ENCODE assay signal across 28 mouse cellular contexts in genomic region chr17:56871767-56872166, GRCm38 (mm10). TPM values are rescaled to one million over a fixed set of nuclear protein-coding genes. Genes with fewer than 3 reads are reported as not detected.
"Had no signal": no experiment of that assay in that cellular context is flagged by ENCODE, and none has a peak within 500 bp of the region (broad histone marks: within the 10 kb centered on the region; RNA-seq: fewer than 3 reads in every experiment).

No protein-coding gene starts in this region.

- H3K36me3 ChIP-seq: liver, embryonic 15.5 days; lung, embryonic 15.5 days; midbrain, embryonic 13.5 days; midbrain, embryonic 15.5 days; neural tube, embryonic 13.5 days; neural tube, embryonic 15.5 days; stomach, embryonic 15.5 days had no signal

- DNase-seq: liver, postnatal 0 days; lung, adult 2 months; lung, postnatal 14 days; lung, postnatal 36 days; retina, postnatal 1 day; right cerebral cortex, adult 18-20 months; right cerebral cortex, postnatal 25 days; thymus, adult 2 months; thymus, postnatal 25 days; thymus, postnatal 4 days had no signal

- H3K27me3 ChIP-seq: liver, embryonic 15.5 days; lung, embryonic 15.5 days; midbrain, embryonic 13.5 days; midbrain, embryonic 15.5 days; neural tube, embryonic 13.5 days; neural tube, embryonic 15.5 days; stomach, embryonic 15.5 days had no signal

- H3K4me2 ChIP-seq: liver, embryonic 15.5 days; lung, embryonic 15.5 days; midbrain, embryonic 11.5 days; midbrain, embryonic 13.5 days; midbrain, embryonic 15.5 days; neural tube, embryonic 13.5 days; neural tube, embryonic 15.5 days; stomach, embryonic 15.5 days had no signal

- H3K9me3 ChIP-seq: liver, embryonic 15.5 days; lung, embryonic 15.5 days; midbrain, embryonic 15.5 days; neural tube, embryonic 13.5 days; neural tube, embryonic 15.5 days; stomach, embryonic 15.5 days had no signal

- H3K4me1 ChIP-seq: liver, embryonic 15.5 days; lung, embryonic 15.5 days; midbrain, embryonic 13.5 days; midbrain, embryonic 15.5 days; neural tube, embryonic 13.5 days; neural tube, embryonic 15.5 days; stomach, embryonic 15.5 days had no signal

- ATAC-seq: liver, postnatal 0 days; lung, postnatal 0 days; midbrain, embryonic 13.5 days; midbrain, embryonic 15.5 days had no signal

- H3K4me3 ChIP-seq: liver, embryonic 15.5 days; lung, embryonic 15.5 days; megakaryocyte, embryonic 14.5 days; midbrain, embryonic 13.5 days; midbrain, embryonic 15.5 days; neural tube, embryonic 13.5 days; neural tube, embryonic 15.5 days; stomach, embryonic 15.5 days had no signal

- H3K9ac ChIP-seq: liver, embryonic 15.5 days; liver, postnatal 0 days; lung, embryonic 15.5 days; midbrain, embryonic 13.5 days; midbrain, embryonic 15.5 days; neural tube, embryonic 13.5 days; neural tube, embryonic 15.5 days; stomach, embryonic 15.5 days had no signal

- H3K27ac ChIP-seq: liver, embryonic 15.5 days; lung, embryonic 15.5 days; macrophage; midbrain, embryonic 13.5 days; midbrain, embryonic 15.5 days; neural tube, embryonic 13.5 days; neural tube, embryonic 15.5 days; stomach, embryonic 15.5 days; stomach, postnatal 0 days had no signal

RNA-seq across cellular contexts. Expression of gene Acsbg2, which starts 2.5 kb away (rescaled TPM):
- total RNA-seq: megakaryocyte progenitor cell, adult 5-6 weeks; monocyte, adult 5-6 weeks had no signal
- polyA plus RNA-seq: liver, embryonic 15.5 days; liver, postnatal 0 days; lung, adult 2 months; lung, embryonic 15.5 days; lung, postnatal 0 days; macrophage; midbrain, embryonic 11.5 days; midbrain, embryonic 13.5 days; midbrain, embryonic 15.5 days; midbrain, postnatal 0 days; neural tube, embryonic 11.5 days; neural tube, embryonic 13.5 days; neural tube, embryonic 15.5 days; spleen, adult 2 months; stomach, embryonic 15.5 days; urinary bladder, adult 2 months had no signal

RNA-seq across cellular contexts. Expression of gene 1700061G19Rik, which starts 3.5 kb away (rescaled TPM):
- total RNA-seq: midbrain, postnatal 0 days; monocyte, adult 5-6 weeks had no signal
- polyA plus RNA-seq: macrophage had no signal
